Mouse (Mus musculus) brown adipose tissue, adult 24 weeks (tissue): ENCODE data around the gene Ilf2. TPM values are rescaled to one million over a fixed set of nuclear protein-coding genes. Genes with fewer than 3 reads are reported as not detected.

ENCODE experiments used
- H3K27ac ChIP-seq: fragments of 200-500 bp; replicated peaks from 2 replicates; pipeline ENCODE4 v1.5.1; 2012; ENCODE audit warnings: low read depth, mild to moderate bottlenecking, low read length
- H3K4me1 ChIP-seq: fragments of 200-500 bp; 2 replicates; pipeline ENCODE4 v1.6.1; 2012; ENCODE audit warnings: low read length, mixed read lengths; ENCODE audit not compliant: control insufficient read depth, insufficient read depth, insufficient read length
- H3K4me3 ChIP-seq: fragments of 200-500 bp; 2 replicates; pipeline ENCODE4 v1.5.1; 2012; ENCODE audit warnings: low read depth, mild to moderate bottlenecking, low read length, moderate library complexity; ENCODE audit not compliant: insufficient read depth
- polyA plus RNA-seq: library from polyadenylated mRNA; stranded (reverse); fragments of >200 nt; gene quantifications from 2 replicates; pipeline ENCODE4 v1.2.4, GENCODE M21; 2012; ENCODE audit not compliant: missing spikeins, insufficient read depth, insufficient read length

Gene Ilf2
- polyA plus RNA-seq = 30.2 and 30.6 TPM in 2 replicates

- Histone ChIP-seq H3K4me1 (peaks cover 3% of the 10 kb centered on the region; the same call in 1 of the 2 replicates), H3K27ac (no peak within 1 kb of the TSS), H3K4me3 (peak within 1 kb of the TSS; percentile 76)
Measured at GRCm38 (mm10) chr3:90475831-90476611, at the start of gene Ilf2. TSS of gene Ilf2 (plus strand) at chr3:90476126.

DNA sequence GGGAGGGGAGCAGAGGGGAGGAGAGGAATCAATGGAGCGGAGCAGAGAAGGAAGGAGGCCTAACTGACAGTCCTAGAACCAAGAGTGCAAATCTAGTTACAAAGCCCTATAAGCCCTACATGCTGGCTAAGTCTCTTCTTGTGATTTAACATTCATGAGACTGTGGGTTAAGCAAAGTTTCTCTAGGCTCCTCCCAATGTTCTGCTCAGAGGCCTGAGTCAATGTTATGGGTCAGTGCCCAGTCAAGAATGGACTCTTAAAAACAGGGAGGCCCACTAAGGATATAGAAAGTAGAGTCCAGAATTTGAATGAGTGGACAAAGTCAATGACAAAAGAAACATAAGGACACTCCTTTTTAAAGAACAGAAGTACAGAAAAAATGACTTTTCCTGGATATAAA lies 48.4 kb upstream of the Ilf2 start:
- Histone ChIP-seq H3K4me1 (peaks cover 8% of the 10 kb centered on the region), H3K27ac (peak overlapping the region; percentile 24; the same call in 1 of the 2 replicates)

DNA sequence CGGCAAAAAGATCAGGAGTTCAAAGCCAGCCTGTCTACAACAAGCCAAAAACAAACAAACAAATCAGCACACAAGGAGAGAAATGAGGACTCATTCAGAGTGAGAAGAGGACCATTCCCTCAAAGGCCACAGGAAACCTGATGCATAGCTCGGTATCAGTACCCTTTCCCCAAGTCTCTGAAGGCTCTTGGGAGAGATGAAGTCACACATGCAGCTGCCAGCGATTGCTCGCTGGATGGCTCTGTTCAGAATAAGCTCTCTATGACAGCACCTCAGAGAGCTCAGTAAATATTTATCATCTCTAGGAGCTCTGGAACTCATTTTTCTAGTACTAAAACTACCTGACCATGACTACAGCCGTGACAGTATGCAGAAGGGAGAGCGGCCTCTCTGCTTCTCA lies 47.7 kb upstream of the Ilf2 start:
- no peak overlapping the region for H3K4me3 ChIP-seq
- H3K27ac ChIP-seq = peak overlapping the region; percentile 76
- H3K4me1 ChIP-seq = peaks cover 8% of the 10 kb centered on the region

More for the DNA sequence above, 48.4 kb upstream of the Ilf2 start:
- no peak overlapping the region for H3K4me3 ChIP-seq

- Histone ChIP-seq H3K27ac (no peak overlapping the region), H3K4me1 (peaks cover 8% of the 10 kb centered on the region), H3K4me3 (no peak overlapping the region)
Measured at GRCm38 (mm10) chr3:90429576-90429975, 46.4 kb upstream of the Ilf2 start.

DNA sequence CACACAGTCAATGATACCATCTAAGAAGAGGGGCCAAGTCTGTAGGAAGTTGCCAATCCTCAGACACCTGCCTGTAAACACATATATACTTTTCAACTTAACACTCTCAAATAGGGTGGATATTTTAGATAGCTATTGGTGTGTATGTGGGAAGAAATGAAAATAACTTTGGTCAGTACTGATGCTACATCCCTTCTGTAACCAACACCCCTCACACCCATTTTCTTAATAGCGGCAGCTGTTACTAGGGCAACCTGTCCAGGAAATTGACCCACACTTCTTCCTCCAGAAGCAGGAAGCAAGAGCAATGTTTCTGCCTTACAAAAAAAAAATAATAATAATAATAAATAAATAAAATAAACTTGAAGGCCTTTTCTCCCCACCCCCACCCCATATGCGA lies 43.6 kb upstream of the Ilf2 start:
- Histone ChIP-seq H3K4me1 (peaks cover 8% of the 10 kb centered on the region), H3K4me3 (peak overlapping the region; percentile 71), H3K27ac (no peak overlapping the region)

DNA sequence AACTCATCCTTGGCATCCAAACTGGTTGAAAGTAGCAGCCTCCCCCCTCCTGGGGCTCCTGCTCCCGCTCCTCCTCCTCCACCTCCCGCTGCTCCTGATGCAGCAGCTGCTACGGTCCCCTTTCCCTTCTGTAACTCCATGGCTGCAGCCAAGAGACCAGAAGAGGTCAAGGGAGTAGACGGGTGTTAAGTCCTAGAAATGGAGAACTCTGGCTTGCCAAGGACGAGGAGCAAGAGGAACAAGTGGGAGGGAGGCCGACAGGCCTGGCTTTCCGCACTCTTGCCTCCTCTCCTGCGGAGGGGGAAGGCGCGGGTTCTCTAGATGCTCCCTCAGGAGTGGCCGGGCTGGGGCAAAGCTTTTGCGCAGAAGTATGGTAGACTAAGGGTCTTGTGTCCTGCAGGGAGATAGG lies 43.1 kb upstream of the Ilf2 start:
- peak overlapping the region; percentile 89 for H3K27ac ChIP-seq
- peak overlapping the region; percentile 71 for H3K4me3 ChIP-seq
- peaks cover 8% of the 10 kb centered on the region for H3K4me1 ChIP-seq

- Histone ChIP-seq H3K27ac (peak within 1 kb of the TSS; percentile 89), H3K4me1 (peaks cover 6% of the 10 kb centered on the region), H3K4me3 (peak within 1 kb of the TSS; percentile 71)
Measured at GRCm38 (mm10) chr3:90433381-90434020, 42.4 kb upstream of the Ilf2 start, which contains the start of gene Ints3. TSS of gene Ints3 (minus strand) at chr3:90433622.

GRCm38 (mm10) chr3:90434073-90434730 lies 41.7 kb upstream of the Ilf2 start:
- Histone ChIP-seq H3K4me3 (peak overlapping the region; percentile 71), H3K27ac (peak overlapping the region; percentile 63; the same call in 1 of the 2 replicates)

GRCm38 (mm10) chr3:90437131-90437530 lies 38.8 kb upstream of the Ilf2 start:
- H3K4me1 ChIP-seq = no peaks in the 10 kb centered on the region
- H3K4me3 ChIP-seq = no peak overlapping the region

More at GRCm38 (mm10) chr3:90434073-90434730, 41.7 kb upstream of the Ilf2 start:
- 0 out of 2 replicates have a peak, but pooled peaks cover 3% of the 10 kb centered on the region for H3K4me1 ChIP-seq

GRCm38 (mm10) chr3:90440756-90441155 lies 35.2 kb upstream of the Ilf2 start:
- Histone ChIP-seq H3K27ac (no peak overlapping the region), H3K4me3 (no peak overlapping the region), H3K4me1 (peaks cover 7% of the 10 kb centered on the region; the same call in 1 of the 2 replicates)

More at GRCm38 (mm10) chr3:90437131-90437530, 38.8 kb upstream of the Ilf2 start:
- no peak overlapping the region for H3K27ac ChIP-seq

GRCm38 (mm10) chr3:90443977-90444376 lies 31.9 kb upstream of the Ilf2 start:
- H3K4me1 ChIP-seq = peaks cover 19% of the 10 kb centered on the region
- H3K4me3 ChIP-seq = no peak overlapping the region
- peak overlapping the region; percentile 66; the same call in 1 of the 2 replicates for H3K27ac ChIP-seq

DNA sequence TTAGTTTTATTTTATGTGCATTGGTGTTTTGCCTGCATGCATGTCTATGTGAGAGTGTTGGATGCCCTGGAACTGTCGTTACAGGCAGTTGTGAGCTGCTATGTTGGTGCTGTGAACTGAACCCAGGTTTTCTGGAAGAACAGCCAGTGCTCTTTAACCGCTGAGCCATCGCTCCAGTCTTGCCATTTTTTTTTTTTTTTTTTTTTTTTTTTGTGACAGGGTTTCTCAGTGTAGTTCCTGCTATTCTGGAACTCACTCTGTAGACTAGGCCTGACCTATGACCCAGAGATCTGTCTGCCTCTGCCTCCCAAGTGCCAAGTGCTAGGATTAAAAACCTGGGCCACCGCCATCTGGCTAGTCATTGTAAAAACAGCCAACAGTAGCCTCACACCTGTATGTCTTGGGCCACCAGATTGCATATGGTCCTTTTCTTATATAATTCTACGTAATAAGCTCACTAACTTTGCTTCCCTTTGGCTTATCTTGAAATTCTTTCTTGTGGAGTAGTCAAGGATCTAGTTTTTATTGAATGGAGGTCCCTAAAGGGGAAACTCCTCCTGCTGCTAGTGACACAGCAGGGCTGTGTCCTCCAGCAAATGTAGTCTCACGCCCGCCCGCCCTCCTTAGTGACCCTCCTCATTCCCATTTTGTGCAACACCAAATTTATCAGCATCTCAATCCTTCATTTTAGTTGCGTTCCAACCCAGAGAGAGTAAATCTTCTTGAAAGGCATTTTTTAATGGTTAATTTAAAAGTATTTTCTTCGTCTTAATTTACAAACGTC lies 30.3 kb upstream of the Ilf2 start:
- H3K4me1 ChIP-seq = peaks cover 19% of the 10 kb centered on the region
- peak overlapping the region; percentile 73 for H3K27ac ChIP-seq
- H3K4me3 ChIP-seq = no peak overlapping the region

GRCm38 (mm10) chr3:90446389-90447122 lies 29.4 kb upstream of the Ilf2 start:
- Histone ChIP-seq H3K4me1 (peaks cover 23% of the 10 kb centered on the region), H3K27ac (peak overlapping the region; percentile 98), H3K4me3 (peak overlapping the region; percentile 6)

DNA sequence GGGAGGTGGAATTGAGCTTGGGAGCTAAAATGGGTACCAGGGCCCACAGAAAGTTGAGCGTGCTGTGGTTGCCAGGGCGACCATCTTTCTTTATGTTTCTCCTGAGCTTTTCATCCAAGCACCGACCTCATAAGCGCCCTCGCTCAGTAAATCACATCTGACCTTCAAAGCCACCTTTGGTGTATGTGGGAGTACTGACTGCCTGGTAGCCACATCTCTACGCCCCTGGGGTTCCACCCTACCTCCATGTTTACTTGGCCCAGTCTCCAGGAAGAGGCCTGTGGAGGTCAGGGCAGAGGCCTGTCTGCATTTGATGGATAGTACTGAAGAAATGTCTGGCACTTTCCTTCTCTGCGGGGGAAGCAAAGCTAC lies 28.8 kb upstream of the Ilf2 start:
- Histone ChIP-seq H3K4me3 (no peak overlapping the region), H3K27ac (peak overlapping the region; percentile 98), H3K4me1 (peaks cover 27% of the 10 kb centered on the region)
